Mouse (Mus musculus) liver, adult 2 months (tissue): ENCODE measurements around the gene Tex9. TPM values are rescaled to one million over a fixed set of nuclear protein-coding genes. Genes with fewer than 3 reads are reported as not detected.

Experiments
- DNase-seq: peaks from one replicate; pipeline ENCODE4 v3.0.0-alpha.2; 2011; ENCODE audit warnings: low read depth, low spot score; ENCODE audit errors: extremely low read depth
- H3K27ac ChIP-seq: fragments of 200-500 bp; replicated peaks from 2 replicates; pipeline ENCODE4 v1.5.1; 2012; ENCODE audit warnings: low read depth, mild to moderate bottlenecking, control low read depth, inconsistent platforms, low read length; ENCODE audit not compliant: insufficient read depth
- H3K27me3 ChIP-seq: fragments of 200-500 bp; 2 replicates; pipeline ENCODE4 v1.6.1; 2012; ENCODE audit warnings: mild to moderate bottlenecking, moderate library complexity, low read length, inconsistent platforms; ENCODE audit not compliant: control insufficient read depth, insufficient read depth
- H3K36me3 ChIP-seq: fragments of 200-500 bp; 2 replicates; pipeline ENCODE4 v1.6.1; 2012; ENCODE audit warnings: low read length, inconsistent platforms; ENCODE audit not compliant: control insufficient read depth, insufficient read depth
- H3K4me1 ChIP-seq: fragments of 200-500 bp; 2 replicates; pipeline ENCODE4 v1.6.1; 2011; ENCODE audit warnings: low read length; ENCODE audit not compliant: control insufficient read depth, insufficient read depth
- H3K4me3 ChIP-seq: fragments of 200-500 bp; 2 replicates; pipeline ENCODE4 v1.5.1; 2011; ENCODE audit warnings: low read depth, mild to moderate bottlenecking, control low read depth, low read length, moderate library complexity; ENCODE audit not compliant: insufficient read depth
- H3K79me2 ChIP-seq: fragments of 200-500 bp; 2 replicates; pipeline ENCODE4 v1.6.1; 2012; ENCODE audit warnings: inconsistent platforms, mild to moderate bottlenecking, low read length, moderate library complexity; ENCODE audit not compliant: control insufficient read depth, insufficient read depth
- H3K9ac ChIP-seq: fragments of 200-500 bp; 2 replicates; pipeline ENCODE4 v1.6.1; 2012; ENCODE audit warnings: low read depth, mild to moderate bottlenecking, control low read depth, inconsistent platforms, low read length
- CTCF ChIP-seq: fragments of 200-500 bp; IDR thresholded peaks from 2 replicates; pipeline ENCODE4 v1.5.1; 2011; ENCODE audit warnings: low read depth, low read length, control low read depth
- POLR2A ChIP-seq: fragments of 200-500 bp; IDR thresholded peaks from 2 replicates; pipeline ENCODE4 v1.6.1; 2011; ENCODE audit warnings: low read length, control low read depth; ENCODE audit not compliant: insufficient read depth; ENCODE audit errors: extremely low read depth
- WGBS: fragments of 180-500 bp; shearing (Covaris S2); methylation state at CpG from one replicate; pipeline ENCODE4 v1.1.7; 2018; 5-methylcytosine and 5-hydroxymethylcytosine counted together
- polyA plus RNA-seq: library from polyadenylated mRNA; depleted of rRNA; stranded (reverse); fragments of >200 nt; gene quantifications from 2 replicates; pipeline ENCODE4 v1.2.3, GENCODE M21; 2012
- total RNA-seq: library from RNA; depleted of rRNA; stranded (reverse); fragments of >200 nt; gene quantifications from 2 replicates; pipeline ENCODE4 v1.2.3, GENCODE M21; 2014

Tex9 gene
- total and polyA plus RNA-seq, 2 experiments = 0.35 to 1.8 TPM

DNA sequence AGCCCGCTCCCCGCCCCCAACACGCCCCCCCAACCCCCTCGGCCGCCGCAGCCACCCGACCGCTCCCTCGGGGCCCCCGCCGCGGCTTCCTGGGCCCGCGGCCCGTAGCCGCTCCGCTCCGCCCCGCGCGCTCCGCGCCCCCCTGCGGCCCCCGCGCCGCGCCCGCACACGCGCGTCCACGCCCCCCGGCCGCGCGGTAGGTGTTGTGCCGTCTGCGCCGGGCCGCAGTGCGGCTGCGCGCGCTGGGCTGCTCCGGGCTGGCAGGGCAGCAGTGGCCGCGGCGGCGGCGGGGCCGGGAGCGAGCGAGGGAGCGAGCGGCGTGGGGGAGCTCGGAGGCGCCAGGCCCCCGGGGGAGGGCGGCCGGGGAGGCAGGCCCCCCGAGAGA lies 40.0 kb upstream of the Tex9 start, which contains the start of gene Rfx7:
Rfx7 (plus strand) TSS at position 245 of the 385 bp plus-strand sequence.
- Histone ChIP-seq H3K27ac (peak within 1 kb of the TSS; percentile 91), H3K9ac (peak within 1 kb of the TSS; percentile 99), H3K79me2 (peaks cover 10% of the 10 kb centered on the region; the same call in 1 of the 2 replicates), H3K4me1 (peaks cover 6% of the 10 kb centered on the region; the same call in 1 of the 2 replicates), H3K4me3 (peak within 1 kb of the TSS; percentile 79), H3K27me3 (no peaks in the 10 kb centered on the region), H3K36me3 (no peaks in the 10 kb centered on the region)
- no peak for DNase-seq
- WGBS = 1% methylated on average over 55 of the region's 63 CpGs
- peak; percentile 46; the same call in 1 of the 2 replicates for TF ChIP-seq POLR2A
- TF ChIP-seq CTCF = no peak

DNA sequence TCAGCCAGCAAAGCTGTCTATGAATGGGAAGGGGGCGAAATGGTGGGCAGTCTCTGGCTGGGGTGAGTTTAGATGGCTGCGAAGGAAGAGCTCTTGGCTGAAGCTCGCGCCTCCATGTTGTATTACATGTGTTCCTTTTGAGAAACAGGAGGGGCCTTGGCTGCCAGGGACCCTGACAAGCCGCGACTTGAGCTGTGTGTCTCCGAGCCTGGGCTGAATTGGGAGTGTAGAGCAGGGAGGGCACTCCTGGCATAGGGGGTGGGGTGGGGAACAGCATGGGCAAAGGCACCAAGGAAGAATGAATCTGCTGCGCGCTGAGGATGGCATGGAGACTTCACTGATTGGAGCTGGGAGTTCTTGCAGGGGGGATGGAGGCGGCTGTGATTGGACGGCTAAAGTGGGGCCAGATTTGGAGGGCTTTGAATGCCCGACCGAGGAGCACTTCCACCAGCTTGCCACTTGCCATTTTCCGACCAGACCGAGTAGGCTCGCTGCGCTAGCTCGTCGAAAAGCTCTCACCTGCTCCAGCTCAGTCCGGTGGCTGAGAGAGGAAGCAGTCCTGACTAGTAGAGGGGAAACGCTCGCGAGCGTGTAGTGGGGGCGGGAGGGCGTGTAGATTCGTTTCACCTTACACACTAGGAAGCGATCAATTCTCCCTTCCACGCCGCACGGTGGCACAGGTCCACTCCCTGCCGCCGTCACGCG lies 39.4 kb upstream of the Tex9 start:
- Histone ChIP-seq H3K4me3 (peak overlapping the region; percentile 79), H3K36me3 (no peaks in the 10 kb centered on the region), H3K27ac (peak overlapping the region; percentile 83), H3K79me2 (peaks cover 10% of the 10 kb centered on the region; the same call in 1 of the 2 replicates), H3K4me1 (peaks cover 4% of the 10 kb centered on the region; the same call in 1 of the 2 replicates), H3K27me3 (no peaks in the 10 kb centered on the region), H3K9ac (peak overlapping the region; percentile 99)
- peak; percentile 86 for DNase-seq
- TF ChIP-seq CTCF = peak; percentile 17; the same call in 1 of the 2 replicates
- TF ChIP-seq POLR2A = peak; percentile 78
- under 1% methylated on average over 35 of the region's 35 CpGs for WGBS

DNA sequence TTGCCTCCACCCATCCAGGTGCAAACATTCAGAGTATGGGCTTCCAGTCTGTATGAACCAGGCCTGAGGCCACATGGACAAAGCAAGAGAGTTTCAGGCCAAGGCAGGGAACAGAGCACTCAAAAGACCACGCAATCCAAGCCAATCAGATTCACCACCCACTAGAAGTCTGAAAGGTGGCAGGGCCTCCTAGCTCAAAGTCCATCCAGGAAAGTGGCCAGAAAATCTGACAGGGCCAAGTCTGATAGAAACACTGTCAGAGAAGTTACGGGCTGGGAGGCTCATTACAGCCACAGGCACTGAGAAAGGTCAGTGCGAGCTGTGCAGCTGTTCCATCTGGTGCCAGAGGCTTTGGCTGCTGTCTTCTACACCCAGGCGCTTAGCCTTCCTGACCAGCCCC lies 38.8 kb upstream of the Tex9 start:
- Histone ChIP-seq H3K27ac (peak overlapping the region; percentile 83), H3K9ac (peak overlapping the region; percentile 99), H3K36me3 (no peaks in the 10 kb centered on the region), H3K4me1 (peaks cover 3% of the 10 kb centered on the region; the same call in 1 of the 2 replicates), H3K79me2 (peaks cover 10% of the 10 kb centered on the region; the same call in 1 of the 2 replicates), H3K27me3 (no peaks in the 10 kb centered on the region), H3K4me3 (peak overlapping the region; percentile 79; the same call in 1 of the 2 replicates)
- WGBS = 13% methylated on average over 4 of the region's 4 CpGs
- TF ChIP-seq CTCF = no peak
- peak; percentile 59 for TF ChIP-seq POLR2A
- peak; percentile 99 for DNase-seq

DNA sequence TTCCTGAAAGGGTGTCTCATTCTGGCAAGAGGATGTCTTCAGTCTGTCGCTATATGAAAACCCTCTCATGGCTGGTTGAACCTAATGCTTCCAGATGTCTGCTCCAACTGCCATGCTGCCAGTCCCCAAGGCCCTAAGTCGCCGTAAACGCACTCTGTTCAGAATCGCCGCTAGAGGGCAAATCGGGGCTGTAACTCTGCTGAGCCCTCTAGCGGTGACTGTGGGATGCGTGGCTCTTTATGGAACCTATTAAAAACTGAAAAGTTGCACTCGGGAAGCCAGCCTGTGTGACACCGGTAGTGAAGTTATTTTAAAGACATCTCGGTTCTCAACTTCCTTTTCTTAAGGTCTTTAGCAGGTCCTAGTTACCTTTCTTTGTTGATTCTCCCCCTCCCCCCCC lies 38.2 kb upstream of the Tex9 start:
- DNase-seq = peak; percentile 82
- no peaks in the 10 kb centered on the region for H3K27me3 ChIP-seq
- H3K9ac ChIP-seq = no peak overlapping the region
- H3K36me3 ChIP-seq = no peaks in the 10 kb centered on the region
- WGBS = 2% methylated on average over 12 of the region's 12 CpGs
- TF ChIP-seq CTCF (peak; percentile 100), POLR2A (no peak)
- peaks cover 10% of the 10 kb centered on the region; the same call in 1 of the 2 replicates for H3K79me2 ChIP-seq
- H3K27ac ChIP-seq = no peak overlapping the region
- H3K4me1 ChIP-seq = peaks cover 3% of the 10 kb centered on the region; the same call in 1 of the 2 replicates
- H3K4me3 ChIP-seq = no peak overlapping the region

DNA sequence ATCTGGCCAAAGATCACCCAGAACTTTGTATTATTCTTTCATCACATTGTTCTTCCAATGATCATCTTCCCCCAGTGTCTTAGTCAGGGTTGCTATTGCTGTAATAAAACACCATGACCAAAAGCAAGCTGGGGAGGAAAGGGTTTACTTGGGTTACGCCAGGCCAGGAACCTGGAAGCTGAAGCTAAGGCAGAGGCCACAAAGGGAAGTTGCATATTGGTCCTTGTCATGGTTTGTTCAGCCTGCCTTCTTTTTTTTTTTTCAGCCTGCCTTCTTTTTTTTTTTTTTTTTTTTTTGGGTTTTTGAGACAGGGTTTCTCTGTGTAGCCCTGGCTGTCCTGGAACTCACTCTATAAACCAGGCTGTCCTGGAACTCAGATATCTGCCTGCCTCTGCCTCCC lies 34.1 kb upstream of the Tex9 start:
- Histone ChIP-seq H3K27me3 (no peaks in the 10 kb centered on the region), H3K4me1 (no peaks in the 10 kb centered on the region), H3K36me3 (no peaks in the 10 kb centered on the region), H3K79me2 (no peaks in the 10 kb centered on the region), H3K9ac (no peak overlapping the region), H3K27ac (no peak overlapping the region), H3K4me3 (no peak overlapping the region)
- WGBS = 88% methylated on average over 1 of the region's 1 CpGs
- no peak for DNase-seq
- no peak for TF ChIP-seq POLR2A
- no peak for TF ChIP-seq CTCF

DNA sequence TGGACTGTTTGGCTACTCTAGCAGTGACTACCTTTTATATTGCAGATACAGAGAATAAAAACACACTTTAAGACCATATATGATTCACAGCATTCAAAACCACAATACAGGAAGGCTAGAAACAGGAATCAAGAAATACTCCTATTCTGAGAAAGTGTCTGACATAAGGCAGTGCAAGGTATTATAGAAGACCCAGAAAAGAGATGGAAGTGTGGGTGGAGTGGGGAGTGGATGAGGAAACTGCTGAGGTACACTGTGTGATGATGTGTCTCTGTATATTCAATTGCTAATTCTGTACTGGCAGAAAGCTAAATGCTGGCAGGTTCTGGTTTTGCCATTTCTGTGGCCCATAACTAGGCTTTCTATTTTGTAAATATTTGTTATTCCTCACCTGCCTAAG lies 28.8 kb upstream of the Tex9 start:
- no peak for DNase-seq
- H3K36me3 ChIP-seq = no peaks in the 10 kb centered on the region
- H3K27ac ChIP-seq = no peak overlapping the region
- H3K4me1 ChIP-seq = no peaks in the 10 kb centered on the region
- no peaks in the 10 kb centered on the region for H3K27me3 ChIP-seq
- H3K4me3 ChIP-seq = no peak overlapping the region
- no peaks in the 10 kb centered on the region for H3K79me2 ChIP-seq
- no peak for TF ChIP-seq CTCF
- no peak for TF ChIP-seq POLR2A
- H3K9ac ChIP-seq = no peak overlapping the region
